Mouse (Mus musculus) lung, postnatal 0 days (tissue): ENCODE measurements at regions not wholly inside any gene's neighbourhood (a gene's known extent, or its start where the extent isn't known, plus 50 kb on each side); places are given as distances from the start of the nearest gene placed in this dataset.

ENCODE experiments used
- CTCF ChIP-seq: IDR thresholded peaks from 2 replicates; pipeline ENCODE4 v1.5.1; 2016; ENCODE audit warnings: antibody characterized with exemption, mild to moderate bottlenecking
- EP300 ChIP-seq: IDR thresholded peaks from 2 replicates; pipeline ENCODE4 v1.6.1; 2016; ENCODE audit warnings: antibody characterized with exemption, mild to moderate bottlenecking, control low read depth

GRCm38 (mm10) chr2:117017921-117018651 is 103.1 kb upstream of the Spred1 start:
- TF ChIP-seq CTCF (no peak), EP300 (no peak)
